Mouse (Mus musculus): ENCODE results near the gene Sh3d19. TPM values are rescaled to one million over a fixed set of nuclear protein-coding genes. Genes with fewer than 3 reads are reported as not detected.

Sh3d19 gene
- total and polyA plus RNA-seq, 3 experiments: 0.16 to 0.76 (median 0.33) TPM

GRCm38 (mm10) chr3:85984537-85984936 is 13.6 kb downstream of the Sh3d19 start:
- in situ Hi-C loops (cut with MboI; ENCODE audit: low pct_ligation_motif_present, low pct_unique_long_range_greater_than_20kb, low sequenced_read_pairs) (no loop called here), dilution Hi-C loops (cut with MboI; ENCODE audit: extremely low pct_ligation_motif_present, extremely low pct_unique_long_range_greater_than_20kb, low sequenced_read_pairs) (no loop called here)
- Histone ChIP-seq H3K9me3 (replicated peaks; ENCODE audit: low read length) (peaks cover 3% of the 10 kb centered on the region), H3K27ac (ENCODE audit: insufficient read depth, low read depth) (no peak overlapping the region), H3K4me1 (ENCODE audit: control insufficient read depth in 1 of 2, insufficient read depth in 2 of 2) (peaks cover 0 to 14% of the 10 kb centered on the region in 2 experiments; a peak in 2 of 4 replicates), H3K36me3 (replicated peaks in 1 of 2; ENCODE audit: control insufficient read depth in 1 of 2, insufficient read depth in 1 of 2, low read length in 1 of 2) (no peaks in the 10 kb centered on the region), H3K79me2 (replicated peaks; ENCODE audit: control insufficient read depth, extremely low read depth, insufficient read depth, poor library complexity, severe bottlenecking) (no peaks in the 10 kb centered on the region), H3K27me3 (replicated peaks) (no peaks in the 10 kb centered on the region), H3K9ac (ENCODE audit: insufficient read depth, low read depth) (no peak overlapping the region), H3K4me3 (replicated peaks in 1 of 3; ENCODE audit: low read depth in 2 of 3, low read length in 2 of 3, poor library complexity in 1 of 3) (no peak overlapping the region), H3K4me2 (ENCODE audit: insufficient read depth, low read depth, poor library complexity, severe bottlenecking) (no peak overlapping the region)
- no peak for DNase-seq (ENCODE audit: extremely low read depth)
- no peak for TF ChIP-seq RCOR1 (conservative IDR thresholded peaks at IDR 0.05; ENCODE audit: low read depth, low read length)
- no peak for TF ChIP-seq E2F4 (IDR thresholded peaks at IDR 0.05; ENCODE audit: insufficient replicate concordance, low read depth, low read length)
- no peak for TF ChIP-seq ELF1 (IDR thresholded peaks at IDR 0.05; ENCODE audit: low read depth, low read length)
- no peak for TF ChIP-seq TBP (conservative IDR thresholded peaks at IDR 0.05; ENCODE audit: low read depth, low read length)
- TF ChIP-seq MAFK (IDR thresholded peaks at IDR 0.05; ENCODE audit: insufficient replicate concordance, low read length): no peak
- TF ChIP-seq ZKSCAN1 (IDR thresholded peaks at IDR 0.05; ENCODE audit: borderline replicate concordance, low read depth, low read length): no peak
- TF ChIP-seq CHD1 (IDR thresholded peaks at IDR 0.05; ENCODE audit: low read depth, low read length): no peak
- TF ChIP-seq SIN3A (IDR thresholded peaks at IDR 0.05; ENCODE audit: low read length): no peak
- no peak for TF ChIP-seq HCFC1 (IDR thresholded peaks at IDR 0.05; ENCODE audit: low read depth, low read length)
- no peak for TF ChIP-seq BHLHE40 (IDR thresholded peaks at IDR 0.05; ENCODE audit: low read depth, low read length)
- TF ChIP-seq CTCF (conservative IDR thresholded peaks at IDR 0.05 in 1 of 2, IDR thresholded peaks at IDR 0.05 in 1 of 2; ENCODE audit: low read depth in 2 of 2, low read length in 2 of 2): no peak
- no peak for TF ChIP-seq USF2 (conservative IDR thresholded peaks at IDR 0.05; ENCODE audit: low read depth, low read length)
- TF ChIP-seq PAX5 (IDR thresholded peaks at IDR 0.05; ENCODE audit: low read length): no peak
- no peak for TF ChIP-seq POLR2A (IDR thresholded peaks at IDR 0.05; ENCODE audit: low read depth, low read length)
- TF ChIP-seq NELFE (IDR thresholded peaks at IDR 0.05; ENCODE audit: low read depth, low read length): no peak
- TF ChIP-seq NRF1 (IDR thresholded peaks at IDR 0.05; ENCODE audit: low read depth, low read length): no peak
- TF ChIP-seq EP300 (IDR thresholded peaks at IDR 0.05; ENCODE audit: low read length): no peak

GRCm38 (mm10) chr3:85987225-85987624 is 16.3 kb downstream of the Sh3d19 start:
- Histone ChIP-seq H3K27me3 (replicated peaks) (no peaks in the 10 kb centered on the region), H3K4me3 (replicated peaks in 1 of 3; ENCODE audit: low read depth in 2 of 3, low read length in 2 of 3, poor library complexity in 1 of 3) (no peak overlapping the region), H3K4me2 (ENCODE audit: insufficient read depth, low read depth, poor library complexity, severe bottlenecking) (no peak overlapping the region), H3K4me1 (ENCODE audit: control insufficient read depth in 1 of 2, insufficient read depth in 2 of 2) (peaks cover 4 to 16% of the 10 kb centered on the region in 2 experiments), H3K27ac (ENCODE audit: insufficient read depth, low read depth) (no peak overlapping the region), H3K36me3 (replicated peaks in 1 of 2; ENCODE audit: control insufficient read depth in 1 of 2, insufficient read depth in 1 of 2, low read length in 1 of 2) (no peaks in the 10 kb centered on the region), H3K9me3 (replicated peaks; ENCODE audit: low read length) (no peaks in the 10 kb centered on the region), H3K79me2 (replicated peaks; ENCODE audit: control insufficient read depth, extremely low read depth, insufficient read depth, poor library complexity, severe bottlenecking) (no peaks in the 10 kb centered on the region), H3K9ac (ENCODE audit: insufficient read depth, low read depth) (no peak overlapping the region)
- no peak for TF ChIP-seq IRF4 (IDR thresholded peaks at IDR 0.05; ENCODE audit: low read depth, low read length)
- TF ChIP-seq JUN (IDR thresholded peaks at IDR 0.05; ENCODE audit: insufficient read depth, low read depth, low read length): no peak
- TF ChIP-seq ELF1 (IDR thresholded peaks at IDR 0.05; ENCODE audit: low read depth, low read length): no peak
- no peak for TF ChIP-seq POLR2A (IDR thresholded peaks at IDR 0.05; ENCODE audit: low read depth, low read length)
- no peak for TF ChIP-seq RCOR1 (conservative IDR thresholded peaks at IDR 0.05; ENCODE audit: low read depth, low read length)
- no peak for TF ChIP-seq EP300 (IDR thresholded peaks at IDR 0.05; ENCODE audit: low read length)
- no peak for TF ChIP-seq KAT2A (IDR thresholded peaks at IDR 0.05; ENCODE audit: insufficient replicate concordance, low read length)
- no peak for TF ChIP-seq RAD21 (IDR thresholded peaks at IDR 0.05; ENCODE audit: low read depth, low read length)
- no peak for TF ChIP-seq MEF2A (IDR thresholded peaks at IDR 0.05; ENCODE audit: borderline replicate concordance, low read depth, low read length)
- no peak for TF ChIP-seq ZC3H11A (IDR thresholded peaks at IDR 0.05; ENCODE audit: low read depth, low read length)
- no peak for TF ChIP-seq GABPA (IDR thresholded peaks at IDR 0.05; ENCODE audit: insufficient replicate concordance, low read depth, low read length)
- TF ChIP-seq TCF12 (IDR thresholded peaks at IDR 0.05; ENCODE audit: low read depth, low read length): no peak
- no peak for TF ChIP-seq ETS1 (conservative IDR thresholded peaks at IDR 0.05; ENCODE audit: low read depth, low read length)
- TF ChIP-seq POLR2AphosphoS2 (IDR thresholded peaks at IDR 0.05; ENCODE audit: low read depth, low read length): no peak
- TF ChIP-seq MAZ (IDR thresholded peaks at IDR 0.05; ENCODE audit: low read depth, low read length): no peak
- no peak for TF ChIP-seq PAX5 (IDR thresholded peaks at IDR 0.05; ENCODE audit: low read length)
- TF ChIP-seq JUND (conservative IDR thresholded peaks at IDR 0.05; ENCODE audit: low read depth, low read length): no peak
- no peak for TF ChIP-seq ZKSCAN1 (IDR thresholded peaks at IDR 0.05; ENCODE audit: borderline replicate concordance, low read depth, low read length)
- no peak for TF ChIP-seq MYC (IDR thresholded peaks at IDR 0.05; ENCODE audit: low read depth, low read length)
- no peak for TF ChIP-seq ZMIZ1 (IDR thresholded peaks at IDR 0.05; ENCODE audit: low read depth, low read length)
- in situ Hi-C loops (cut with MboI; ENCODE audit: low pct_ligation_motif_present, low pct_unique_long_range_greater_than_20kb, low sequenced_read_pairs): no loop called here
- dilution Hi-C loops (cut with MboI; ENCODE audit: extremely low pct_ligation_motif_present, extremely low pct_unique_long_range_greater_than_20kb, low sequenced_read_pairs): no loop called here
- DNase-seq (ENCODE audit: extremely low read depth): no peak
